Mouse (Mus musculus) T-helper 1 cell (primary cell): ENCODE results near the gene Mss51.

Experiments
- in situ Hi-C: fragments of 300-600 bp; cut with MboI, MseI; formaldehyde crosslinking; loops from one replicate; pipeline ENCODE4 v1.15.1; 2025; ENCODE audit warnings: high pct_unique_total_duplicates

Gene Mss51

DNA sequence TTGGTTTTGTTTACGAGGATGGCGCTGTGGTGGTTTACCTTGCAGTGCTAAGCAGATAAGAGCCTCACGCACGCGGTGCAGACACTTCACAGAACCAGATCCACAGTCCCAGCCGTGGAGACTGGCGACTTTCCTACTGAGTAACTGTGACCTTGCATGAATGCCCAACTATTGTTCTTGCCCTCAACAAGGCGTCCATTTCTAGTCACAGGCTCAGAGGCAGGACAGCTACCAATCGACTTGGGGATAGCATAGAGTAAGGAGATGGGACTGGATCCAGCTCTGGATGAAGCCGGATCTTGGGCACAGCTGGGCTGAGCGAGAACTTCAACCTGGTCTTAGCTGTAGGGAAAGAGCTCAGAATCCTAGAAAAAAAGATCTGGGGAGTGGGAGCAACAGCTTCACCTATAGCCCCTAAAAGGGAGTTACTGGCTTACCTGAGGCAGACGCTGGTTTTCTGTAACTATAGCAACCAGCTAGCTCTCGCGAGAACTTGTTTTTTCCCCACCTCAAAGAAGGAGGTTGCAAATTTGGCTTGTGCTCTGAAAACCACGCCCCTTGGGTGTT is 44.9 kb downstream of the Mss51 start, which contains the start of gene Cfap70:
Gene Cfap70, minus strand, starts transcription at position 462 of the 567 bp plus-strand sequence.
- in situ Hi-C loops = no loop called here

- in situ Hi-C loops = no loop called here
Observed at GRCm38 (mm10) chr14:20451302-20451701, 45.4 kb downstream of the Mss51 start.

GRCm38 (mm10) chr14:20447209-20447608 is 49.5 kb downstream of the Mss51 start:
- in situ Hi-C loops = no loop called here

GRCm38 (mm10) chr14:20442252-20442651 is 54.4 kb downstream of the Mss51 start:
- in situ Hi-C loops = no loop called here

- in situ Hi-C loops = no loop called here
Observed at GRCm38 (mm10) chr14:20436976-20437375, 59.7 kb downstream of the Mss51 start.
